Comparison of ENCODE assay signal across 7 mouse cellular contexts in genomic region chr7:81011576-81011975, GRCm38 (mm10).
"Had no signal": no experiment of that assay in that cellular context is flagged by ENCODE, and none has a peak within 500 bp of the region (broad histone marks: within the 10 kb centered on the region; RNA-seq: fewer than 3 reads in every experiment).

No protein-coding gene starts in this region.

- DNase-seq: lung, adult 2 months; lung, postnatal 14 days; lung, postnatal 36 days; right cerebral cortex, postnatal 14 days; thymus, adult 2 months; thymus, postnatal 25 days; thymus, postnatal 4 days had no signal
